Mouse (Mus musculus) kidney, adult 2 months (tissue): ENCODE data around the gene Usp1.

Experiments
- CTCF ChIP-seq: fragments of 200-500 bp; conservative IDR thresholded peaks from 2 replicates; pipeline ENCODE4 v1.5.1; 2011; ENCODE audit warnings: low read depth, mild to moderate bottlenecking, control low read depth, low read length, moderate library complexity, mixed read lengths; ENCODE audit not compliant: insufficient read depth, insufficient read length
- POLR2A ChIP-seq: fragments of 200-500 bp; IDR thresholded peaks from one replicate; pipeline ENCODE4 v1.6.1; 2011; ENCODE audit warnings: low read depth, low read length, control low read depth

DNA sequence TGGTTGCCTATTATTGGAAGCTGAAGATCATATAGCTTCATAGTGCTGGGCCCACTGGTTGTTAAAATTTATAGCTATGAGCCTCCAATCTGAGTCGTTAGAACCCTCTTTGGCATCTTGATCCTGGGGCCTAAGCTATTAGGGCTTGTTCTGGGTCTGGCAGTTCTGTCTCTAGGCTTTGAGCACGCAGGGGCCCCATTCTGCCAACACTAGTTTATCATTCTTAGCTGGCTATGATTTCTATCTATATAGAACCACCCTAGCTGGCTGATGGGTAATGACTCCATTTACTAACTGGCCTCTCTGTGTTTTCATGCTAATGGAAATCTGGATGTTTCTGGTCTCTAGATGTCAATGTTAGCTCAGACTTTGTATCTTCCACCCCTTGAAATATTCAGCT is 5.9 kb upstream of the Usp1 start:
- no peak for TF ChIP-seq CTCF
- no peak for TF ChIP-seq POLR2A
